Mouse (Mus musculus) c-Kit-positive CD71-positive TER-119-positive erythroid progenitor cells, embryonic 14.5 days (primary cell): ENCODE measurements around the gene Prl3a1.

ENCODE experiments used
- DNase-seq: peaks from one replicate; pipeline ENCODE4 v3.0.0-alpha.2; 2013; ENCODE audit warnings: low spot score

Gene Prl3a1

GRCm38 (mm10) chr13:27259136-27259535, at the start of gene Prl3a1:
Prl3a1 (plus strand) TSS chr13:27259436.
- DNase-seq, result no peak

DNA sequence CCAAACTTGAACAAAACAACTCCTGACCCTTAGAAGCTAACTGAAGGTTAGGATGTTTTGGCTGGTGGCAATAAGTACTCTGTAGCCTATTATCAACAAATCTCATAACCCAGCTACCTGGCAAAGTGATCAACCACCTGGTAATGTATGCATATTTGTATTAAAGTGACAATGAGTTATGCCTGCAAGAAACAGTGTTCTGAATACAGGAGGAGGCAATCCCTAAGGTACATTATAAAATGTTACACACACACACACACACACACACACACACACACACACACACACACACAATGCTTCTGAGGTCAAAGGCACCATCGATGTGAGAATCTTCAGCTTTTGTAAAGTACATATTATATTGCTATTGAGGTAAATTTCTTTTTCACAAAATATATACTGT, 17.7 kb upstream of the Prl3a1 start, which contains the start of gene Prl3b1:
Gene Prl3b1 (plus strand): TSS at position 301 of the 400 bp plus-strand sequence.
- no peak for DNase-seq

GRCm38 (mm10) chr13:27312334-27313225, 53.3 kb downstream of the Prl3a1 start, which contains the start of gene Prl6a1:
Prl6a1 (plus strand) TSS chr13:27312627.
- DNase-seq, result no peak
